Comparison of ENCODE assay signal across 18 mouse cellular contexts in the genomic region with DNA sequence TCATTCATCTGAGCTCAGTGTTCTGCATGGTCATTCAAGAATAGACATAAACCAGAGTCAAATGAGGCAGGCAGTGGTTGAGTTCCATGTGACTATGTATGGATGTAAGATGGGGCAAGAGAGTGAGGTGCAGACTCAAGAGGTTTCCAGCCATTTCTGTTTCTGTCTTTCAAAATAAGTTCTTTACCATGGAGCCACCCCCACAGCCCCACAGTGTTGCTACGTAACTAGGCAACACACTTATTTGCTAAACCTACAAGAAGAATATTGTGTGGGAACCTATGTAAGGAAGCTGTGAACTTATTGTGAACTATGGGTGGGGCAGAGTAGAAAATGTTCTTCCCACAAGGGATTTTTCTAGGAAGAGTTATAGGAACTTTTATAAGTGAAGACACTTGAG. TPM values are rescaled to one million over a fixed set of nuclear protein-coding genes. Genes with fewer than 3 reads are reported as not detected.
DNase-seq lines count a peak whose midpoint lies in the region; ATAC-seq and TF ChIP-seq lines count a peak whose summit lies in the region.
"Had no signal": no experiment of that assay in that cellular context is flagged by ENCODE, and none has a peak within 500 bp of the region (broad histone marks: within the 10 kb centered on the region; RNA-seq: fewer than 3 reads in every experiment).

No protein-coding gene starts in this region.

- H3K9me3 ChIP-seq in kidney, postnatal 0 days (replicated peaks; ENCODE audit: low read length) = no peaks in the 10 kb centered on the region
- no peaks in the 10 kb centered on the region for H3K9me3 ChIP-seq in kidney, embryonic 16.5 days (ENCODE audit: low read length)
- H3K9me3 ChIP-seq in liver, embryonic 12.5 days (replicated peaks) = no peaks in the 10 kb centered on the region
- H3K9me3 ChIP-seq in forebrain, embryonic 13.5 days (replicated peaks) = no peaks in the 10 kb centered on the region
- H3K9me3 ChIP-seq: forebrain, embryonic 10.5 days; heart, embryonic 13.5 days; stomach, embryonic 15.5 days had no signal

- TF ChIP-seq CTCF in kidney, postnatal 0 days (IDR thresholded peaks at IDR 0.05; ENCODE audit: low read depth) = no peak
- no peak for TF ChIP-seq CTCF in spleen, adult 2 months (IDR thresholded peaks at IDR 0.05; ENCODE audit: extremely low read depth, insufficient read depth, insufficient read length, insufficient replicate concordance)

- 93% methylated on average over 1 of the region's 1 CpGs for WGBS in kidney, postnatal 0 days
- WGBS in kidney, embryonic 16.5 days = 82% methylated on average over 1 of the region's 1 CpGs
- WGBS in spleen, adult 2 months = 78% methylated on average over 1 of the region's 1 CpGs
- WGBS in liver, embryonic 12.5 days (ENCODE audit: insufficient replicate concordance) = 83% methylated on average over 1 of the region's 1 CpGs
- WGBS in forebrain, embryonic 13.5 days = 88% methylated on average over 1 of the region's 1 CpGs

- H3K4me2 ChIP-seq in kidney, postnatal 0 days (ENCODE audit: low read length) = no peak overlapping the region
- H3K4me2 ChIP-seq in kidney, embryonic 16.5 days (replicated peaks; ENCODE audit: low read depth, low read length) = no peak overlapping the region
- H3K4me2 ChIP-seq in liver, embryonic 12.5 days = no peak overlapping the region
- H3K4me2 ChIP-seq in forebrain, embryonic 13.5 days = no peak overlapping the region
- H3K4me2 ChIP-seq: heart, embryonic 13.5 days; stomach, embryonic 15.5 days had no signal

- H3K9ac ChIP-seq in kidney, postnatal 0 days (ENCODE audit: low read depth, low read length) = no peak overlapping the region
- H3K9ac ChIP-seq in kidney, embryonic 16.5 days (replicated peaks; ENCODE audit: low read length) = no peak overlapping the region
- no peak overlapping the region for H3K9ac ChIP-seq in liver, embryonic 12.5 days
- H3K9ac ChIP-seq in forebrain, embryonic 13.5 days = no peak overlapping the region
- H3K9ac ChIP-seq: heart, embryonic 13.5 days; stomach, embryonic 15.5 days had no signal

- 0 out of 2 replicates have a peak, but pooled peaks cover 7% of the 10 kb centered on the region for H3K4me1 ChIP-seq in kidney, postnatal 0 days (replicated peaks; ENCODE audit: insufficient read depth, low read length)
- peaks cover 13% of the 10 kb centered on the region; the same call in 1 of the 2 replicates for H3K4me1 ChIP-seq in kidney, embryonic 16.5 days (ENCODE audit: insufficient read depth, low read length)
- H3K4me1 ChIP-seq in spleen, adult 2 months (ENCODE audit: control insufficient read depth, insufficient read depth, insufficient read length) = peaks cover 36% of the 10 kb centered on the region
- H3K4me1 ChIP-seq in liver, embryonic 12.5 days = peaks cover 77% of the 10 kb centered on the region
- H3K4me1 ChIP-seq in forebrain, embryonic 13.5 days = peaks cover 2% of the 10 kb centered on the region; the same call in 1 of the 2 replicates

- no peak overlapping the region for H3K27ac ChIP-seq in kidney, postnatal 0 days
- no peak overlapping the region for H3K27ac ChIP-seq in kidney, embryonic 16.5 days (ENCODE audit: low read length)
- peak overlapping the region; percentile 33; the same call in 1 of the 2 replicates for H3K27ac ChIP-seq in spleen, adult 2 months (ENCODE audit: insufficient read depth, low read length)
- H3K27ac ChIP-seq in liver, embryonic 12.5 days = peak overlapping the region; percentile 94
- no peak overlapping the region for H3K27ac ChIP-seq in forebrain, embryonic 13.5 days
- H3K27ac ChIP-seq: forebrain, embryonic 10.5 days; heart, embryonic 13.5 days; stomach, embryonic 15.5 days had no signal

- DNase-seq in kidney, postnatal 0 days (ENCODE audit: low spot score) = peak; percentile 47
- DNase-seq in spleen, adult 2 months (ENCODE audit: low read depth in 1 of 2, low spot score in 2 of 2) = peak in 1 of 2 experiments; percentile 41
- no peak for DNase-seq in spleen, postnatal 4 days (ENCODE audit: low spot score in 2 of 2)
- DNase-seq in telencephalon, adult 2 months (ENCODE audit: low read depth, low spot score) = peak; percentile 36
- no peak for DNase-seq in thymus, postnatal 0 days (ENCODE audit: low spot score)
- DNase-seq: adrenal gland, postnatal 25 days; cerebellum, adult 9-10 months; kidney, postnatal 36 days had no signal

- no peaks in the 10 kb centered on the region for H3K27me3 ChIP-seq in kidney, postnatal 0 days (ENCODE audit: insufficient read depth, low read length)
- H3K27me3 ChIP-seq in kidney, embryonic 16.5 days (ENCODE audit: insufficient read depth, low read length) = no peaks in the 10 kb centered on the region
- no peaks in the 10 kb centered on the region for H3K27me3 ChIP-seq in spleen, adult 2 months (ENCODE audit: control insufficient read depth, insufficient read depth, low read length)
- H3K27me3 ChIP-seq in liver, embryonic 12.5 days (replicated peaks) = no peaks in the 10 kb centered on the region
- H3K27me3 ChIP-seq in forebrain, embryonic 13.5 days = no peaks in the 10 kb centered on the region
- H3K27me3 ChIP-seq: CH12.LX; heart, embryonic 13.5 days; stomach, embryonic 15.5 days had no signal

- no peak for ATAC-seq in kidney, postnatal 0 days (replicated peaks; ENCODE audit: low FRiP score, low read depth)
- ATAC-seq in kidney, embryonic 16.5 days (ENCODE audit: low FRiP score, low TSS enrichment) = no peak
- no peak for ATAC-seq in liver, embryonic 12.5 days
- no peak for ATAC-seq in forebrain, embryonic 13.5 days
- ATAC-seq: hindbrain, embryonic 16.5 days had no signal

- H3K4me3 ChIP-seq in kidney, postnatal 0 days (replicated peaks; ENCODE audit: low read depth, low read length) = no peak overlapping the region
- H3K4me3 ChIP-seq in kidney, embryonic 16.5 days (ENCODE audit: low read length) = no peak overlapping the region
- H3K4me3 ChIP-seq in spleen, adult 2 months (ENCODE audit: extremely low read depth, insufficient read depth, insufficient read length) = no peak overlapping the region
- no peak overlapping the region for H3K4me3 ChIP-seq in liver, embryonic 12.5 days
- H3K4me3 ChIP-seq in forebrain, embryonic 13.5 days = no peak overlapping the region
- H3K4me3 ChIP-seq: forebrain, embryonic 10.5 days; heart, embryonic 13.5 days; myocyte; stomach, embryonic 15.5 days had no signal

- H3K36me3 ChIP-seq in kidney, postnatal 0 days (ENCODE audit: insufficient read depth, low read length) = no peaks in the 10 kb centered on the region
- H3K36me3 ChIP-seq in kidney, embryonic 16.5 days (ENCODE audit: insufficient read depth, low read length) = no peaks in the 10 kb centered on the region
- H3K36me3 ChIP-seq in spleen, adult 2 months (ENCODE audit: control insufficient read depth, insufficient read depth, low read length) = no peaks in the 10 kb centered on the region
- no peaks in the 10 kb centered on the region for H3K36me3 ChIP-seq in liver, embryonic 12.5 days
- H3K36me3 ChIP-seq in forebrain, embryonic 13.5 days (ENCODE audit: poor library complexity, severe bottlenecking) = no peaks in the 10 kb centered on the region
- H3K36me3 ChIP-seq: forebrain, embryonic 10.5 days; heart, embryonic 13.5 days; stomach, embryonic 15.5 days had no signal

- TF ChIP-seq POLR2A in spleen, adult 2 months (IDR thresholded peaks at IDR 0.05; ENCODE audit: low read depth, low read length) = no peak

RNA-seq across cellular contexts. Expression of gene Ifi47, which starts 6.8 kb away (rescaled TPM):
- polyA plus RNA-seq in kidney, postnatal 0 days (2015; fragmentation: Nextera tagmentation; extraction: Ambion mirVana) = 4.3 and 6.2 TPM in 2 replicates
- 2.1 and 2.6 TPM in 2 replicates for polyA plus RNA-seq in kidney, embryonic 16.5 days (2015; fragmentation: Nextera tagmentation; extraction: Ambion mirVana)
- 16.8 and 16.9 TPM in 2 replicates for polyA plus RNA-seq in spleen, adult 2 months (2012; rRNA removed)
- polyA plus RNA-seq in liver, embryonic 12.5 days (2016; fragmentation: Nextera tagmentation; extraction: Ambion mirVana) = 7.0 and 7.2 TPM in 2 replicates
- polyA plus RNA-seq in forebrain, embryonic 13.5 days (2015; fragmentation: Nextera tagmentation; extraction: Ambion mirVana) = 0.27 and 0.47 TPM in 2 replicates
- polyA plus RNA-seq in thymus, postnatal 0 days (2015; fragmentation: Nextera tagmentation; extraction: Ambion mirVana) = 87.1 and 88.7 TPM in 2 replicates

RNA-seq across cellular contexts. Expression of gene Tgtp2, which starts 19.1 kb away (rescaled TPM):
- 1.6 and 2.2 TPM in 2 replicates for polyA plus RNA-seq in kidney, postnatal 0 days (2015; fragmentation: Nextera tagmentation; extraction: Ambion mirVana)
- polyA plus RNA-seq in kidney, embryonic 16.5 days (2015; fragmentation: Nextera tagmentation; extraction: Ambion mirVana) = 0.24 and 0.42 TPM in 2 replicates
- polyA plus RNA-seq in spleen, adult 2 months (2012; rRNA removed) = 7.1 and 19.6 TPM in 2 replicates
- polyA plus RNA-seq in liver, embryonic 12.5 days (2016; fragmentation: Nextera tagmentation; extraction: Ambion mirVana) = 0.12 and 0.15 TPM in 2 replicates
- not detected in 2 replicates for polyA plus RNA-seq in forebrain, embryonic 13.5 days (2015; fragmentation: Nextera tagmentation; extraction: Ambion mirVana)
- polyA plus RNA-seq in thymus, postnatal 0 days (2015; fragmentation: Nextera tagmentation; extraction: Ambion mirVana) = 58.7 and 59.3 TPM in 2 replicates
- polyA plus RNA-seq: embryonic facial prominence, embryonic 11.5 days; forebrain, embryonic 10.5 days had no signal

RNA-seq across cellular contexts. Expression of gene Olfr1396, which starts 31.5 kb away (rescaled TPM):
- polyA plus RNA-seq in kidney, postnatal 0 days (2015; fragmentation: Nextera tagmentation; extraction: Ambion mirVana) = 0.05 TPM in 1 of 2 replicates, not detected in the other
- polyA plus RNA-seq in kidney, embryonic 16.5 days (2015; fragmentation: Nextera tagmentation; extraction: Ambion mirVana) = 0.12 TPM in 1 of 2 replicates, not detected in the other
- 0.05 and 0.41 TPM in 2 replicates for polyA plus RNA-seq in spleen, adult 2 months (2012; rRNA removed)
- not detected in 2 replicates for polyA plus RNA-seq in liver, embryonic 12.5 days (2016; fragmentation: Nextera tagmentation; extraction: Ambion mirVana)
- not detected in 2 replicates for polyA plus RNA-seq in forebrain, embryonic 13.5 days (2015; fragmentation: Nextera tagmentation; extraction: Ambion mirVana)
- polyA plus RNA-seq in thymus, postnatal 0 days (2015; fragmentation: Nextera tagmentation; extraction: Ambion mirVana) = 0.10 and 0.16 TPM in 2 replicates
- polyA plus RNA-seq: embryonic facial prominence, embryonic 11.5 days; forebrain, embryonic 10.5 days; heart, embryonic 13.5 days; hindbrain, embryonic 16.5 days; myocyte; stomach, embryonic 15.5 days had no signal

RNA-seq across cellular contexts. Expression of gene 9930111J21Rik2, which starts 32.1 kb away (rescaled TPM):
- 0.68 TPM in 2 replicates for polyA plus RNA-seq in kidney, postnatal 0 days (2015; fragmentation: Nextera tagmentation; extraction: Ambion mirVana)
- polyA plus RNA-seq in kidney, embryonic 16.5 days (2015; fragmentation: Nextera tagmentation; extraction: Ambion mirVana) = 0.60 and 0.98 TPM in 2 replicates
- polyA plus RNA-seq in spleen, adult 2 months (2012; rRNA removed) = 10.8 and 11.0 TPM in 2 replicates
- polyA plus RNA-seq in liver, embryonic 12.5 days (2016; fragmentation: Nextera tagmentation; extraction: Ambion mirVana) = 0.71 and 0.88 TPM in 2 replicates
- polyA plus RNA-seq in forebrain, embryonic 13.5 days (2015; fragmentation: Nextera tagmentation; extraction: Ambion mirVana) = 0.13 and 0.21 TPM in 2 replicates
- 1.1 and 1.5 TPM in 2 replicates for polyA plus RNA-seq in thymus, postnatal 0 days (2015; fragmentation: Nextera tagmentation; extraction: Ambion mirVana)

RNA-seq across cellular contexts. Expression of gene Olfr1395, which starts 58.9 kb away (rescaled TPM):
- polyA plus RNA-seq in kidney, postnatal 0 days (2015; fragmentation: Nextera tagmentation; extraction: Ambion mirVana) = not detected in 2 replicates
- polyA plus RNA-seq in kidney, embryonic 16.5 days (2015; fragmentation: Nextera tagmentation; extraction: Ambion mirVana) = not detected in 2 replicates
- not detected in 2 replicates for polyA plus RNA-seq in spleen, adult 2 months (2012; rRNA removed)
- not detected in 2 replicates for polyA plus RNA-seq in liver, embryonic 12.5 days (2016; fragmentation: Nextera tagmentation; extraction: Ambion mirVana)
- polyA plus RNA-seq in forebrain, embryonic 13.5 days (2015; fragmentation: Nextera tagmentation; extraction: Ambion mirVana) = not detected in 2 replicates
- polyA plus RNA-seq in thymus, postnatal 0 days (2015; fragmentation: Nextera tagmentation; extraction: Ambion mirVana) = not detected in 2 replicates
- polyA plus RNA-seq: embryonic facial prominence, embryonic 11.5 days; forebrain, embryonic 10.5 days; heart, embryonic 13.5 days; hindbrain, embryonic 16.5 days; myocyte; stomach, embryonic 15.5 days had no signal

Comparison
In these comparisons a context has a peak if more than half of its experiments do, and no peak if none do; other contexts are left out.
1. DNase-seq: peak in kidney, postnatal 0 days (single experiment) and telencephalon, adult 2 months (single experiment); none in spleen, postnatal 4 days (0 of 2) and thymus, postnatal 0 days (single experiment).
2. H3K27ac ChIP-seq: peak in spleen, adult 2 months (single experiment) and liver, embryonic 12.5 days (single experiment); none in kidney, postnatal 0 days (single experiment), kidney, embryonic 16.5 days (single experiment) and forebrain, embryonic 13.5 days (single experiment).